ENCODE assay signal across 8 mouse cellular contexts in the genomic region with DNA sequence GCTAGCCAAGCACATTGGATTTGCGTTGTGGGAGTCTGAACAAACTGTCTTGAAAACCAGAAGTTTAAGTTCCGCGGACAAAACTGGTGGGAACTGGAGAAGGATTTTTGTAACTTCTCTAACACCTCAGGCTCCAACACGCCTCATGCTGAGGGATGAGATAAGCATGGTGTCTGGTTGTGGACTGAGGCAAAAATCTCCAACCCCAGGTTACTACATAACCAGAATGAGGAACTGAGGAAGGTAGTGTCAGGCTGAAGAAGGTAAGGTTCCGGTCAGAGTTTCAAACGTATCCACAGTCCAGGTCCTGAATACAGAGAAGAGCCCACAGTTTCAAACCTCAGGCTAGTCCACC. TPM values are rescaled to one million over a fixed set of nuclear protein-coding genes. Genes with fewer than 3 reads are reported as not detected.
DNase-seq lines count a peak whose midpoint lies in the region; ATAC-seq and TF ChIP-seq lines count a peak whose summit lies in the region.

No protein-coding gene starts in this region.

- 26% methylated on average over 6 of the region's 6 CpGs for WGBS in liver, adult 2 months
- 35% methylated on average over 6 of the region's 6 CpGs for WGBS in limb, embryonic 10.5 days
- WGBS in neural tube, embryonic 13.5 days, result 24% methylated on average over 6 of the region's 6 CpGs

- peaks cover 7% of the 10 kb centered on the region for H3K4me1 ChIP-seq in liver, adult 2 months (ENCODE audit: control insufficient read depth, insufficient read depth, low read length)
- peaks cover 8% of the 10 kb centered on the region for H3K4me1 ChIP-seq in embryonic fibroblast, embryonic 13.5 days (ENCODE audit: control insufficient read depth, insufficient read depth, low read length)
- peaks cover 11% of the 10 kb centered on the region for H3K4me1 ChIP-seq in limb, embryonic 10.5 days
- H3K4me1 ChIP-seq in neural tube, embryonic 13.5 days (replicated peaks), result peaks cover 23% of the 10 kb centered on the region

- no peak; the same call in 1 of the 2 replicates for ATAC-seq in neural tube, embryonic 13.5 days (ENCODE audit: low read depth)

- peak overlapping the region; percentile 26; the same call in 1 of the 2 replicates for H3K9ac ChIP-seq in liver, adult 2 months (ENCODE audit: low read depth, low read length)
- no peak overlapping the region for H3K9ac ChIP-seq in neural tube, embryonic 13.5 days

- no peak for TF ChIP-seq POLR2A in liver, adult 2 months (IDR thresholded peaks at IDR 0.05; ENCODE audit: extremely low read depth, insufficient read depth, low read length)
- TF ChIP-seq POLR2A in embryonic fibroblast, embryonic 13.5 days (IDR thresholded peaks at IDR 0.05; ENCODE audit: low read depth, low read length), result no peak

- H3K36me3 ChIP-seq in liver, adult 2 months (ENCODE audit: control insufficient read depth, insufficient read depth, low read length), result no peaks in the 10 kb centered on the region
- no peaks in the 10 kb centered on the region for H3K36me3 ChIP-seq in limb, embryonic 10.5 days
- no peaks in the 10 kb centered on the region for H3K36me3 ChIP-seq in neural tube, embryonic 13.5 days

- H3K79me2 ChIP-seq in liver, adult 2 months (ENCODE audit: control insufficient read depth, insufficient read depth, low read length), result peaks cover 11% of the 10 kb centered on the region; the same call in 1 of the 2 replicates

- H3K27ac ChIP-seq in liver, adult 2 months (replicated peaks; ENCODE audit: insufficient read depth, low read depth, low read length), result peak overlapping the region; percentile 32
- peak overlapping the region; percentile 28; the same call in 1 of the 2 replicates for H3K27ac ChIP-seq in embryonic fibroblast, embryonic 13.5 days (ENCODE audit: insufficient read depth, low read length)
- no peak overlapping the region for H3K27ac ChIP-seq in limb, embryonic 10.5 days
- H3K27ac ChIP-seq in neural tube, embryonic 13.5 days (replicated peaks), result no peak overlapping the region

- peak overlapping the region; percentile 85 for H3K4me2 ChIP-seq in neural tube, embryonic 13.5 days

- no peak for TF ChIP-seq CTCF in liver, adult 2 months (IDR thresholded peaks at IDR 0.05; ENCODE audit: low read depth, low read length)
- no peak for TF ChIP-seq CTCF in embryonic fibroblast, embryonic 13.5 days (IDR thresholded peaks at IDR 0.05; ENCODE audit: borderline replicate concordance, insufficient read depth, low read length)

- H3K4me3 ChIP-seq in liver, adult 2 months (ENCODE audit: insufficient read depth, low read depth, low read length), result peak overlapping the region; percentile 32; the same call in 1 of the 2 replicates
- no peak overlapping the region; the same call in 1 of the 2 replicates for H3K4me3 ChIP-seq in embryonic fibroblast, embryonic 13.5 days (ENCODE audit: insufficient read depth, low read length)
- peak overlapping the region; percentile 71 for H3K4me3 ChIP-seq in limb, embryonic 10.5 days
- H3K4me3 ChIP-seq in neural tube, embryonic 13.5 days, result peak overlapping the region; percentile 75

- no peaks in the 10 kb centered on the region for H3K9me3 ChIP-seq in limb, embryonic 10.5 days (replicated peaks)
- no peaks in the 10 kb centered on the region for H3K9me3 ChIP-seq in neural tube, embryonic 13.5 days

- DNase-seq in liver, adult 2 months (ENCODE audit: extremely low read depth, low read depth, low spot score), result no peak
- DNase-seq in liver, result no peak
- DNase-seq in limb, embryonic 10.5 days (ENCODE audit: low spot score), result no peak
- DNase-seq in right cerebral cortex, postnatal 36 days (ENCODE audit: low spot score in 2 of 2), result no peak
- DNase-seq in urinary bladder, postnatal 25 days (ENCODE audit: low spot score), result no peak
- no peak for DNase-seq in urinary bladder, postnatal 36 days (ENCODE audit: low spot score in 2 of 2)

- H3K27me3 ChIP-seq in liver, adult 2 months (ENCODE audit: control insufficient read depth, insufficient read depth, low read length), result no peaks in the 10 kb centered on the region
- no peaks in the 10 kb centered on the region for H3K27me3 ChIP-seq in limb, embryonic 10.5 days (ENCODE audit: low read depth, poor library complexity, severe bottlenecking)
- H3K27me3 ChIP-seq in neural tube, embryonic 13.5 days, result 0 out of 2 replicates have a peak, but pooled peaks cover 5% of the 10 kb centered on the region

RNA-seq across cellular contexts. Expression of gene Ifngr1, which starts 0.5 kb away (rescaled TPM):
- total RNA-seq in liver, adult 2 months (2014; rRNA removed), result 16.8 and 18.6 TPM in 2 replicates
- polyA plus RNA-seq in liver, adult 2 months (2012; rRNA removed), result 7.1 and 9.0 TPM in 2 replicates
- 40.4 and 44.0 TPM in 2 replicates for polyA plus RNA-seq in embryonic fibroblast, embryonic 13.5 days (2011; ENCODE audit: insufficient read length, low read depth, missing spikeins)
- 28.1 and 34.6 TPM in 2 replicates for polyA plus RNA-seq in limb, embryonic 10.5 days (2016; fragmentation: Nextera tagmentation; extraction: Ambion mirVana)
- 23.9 and 27.1 TPM in 2 replicates for polyA plus RNA-seq in neural tube, embryonic 13.5 days (2015; fragmentation: Nextera tagmentation; extraction: Ambion mirVana)

RNA-seq across cellular contexts. Expression of gene Il22ra2, which starts 30.5 kb away (rescaled TPM):
- total RNA-seq in liver, adult 2 months (2014; rRNA removed), result not detected in 2 replicates
- not detected in 2 replicates for polyA plus RNA-seq in liver, adult 2 months (2012; rRNA removed)
- polyA plus RNA-seq in embryonic fibroblast, embryonic 13.5 days (2011; ENCODE audit: insufficient read length, low read depth, missing spikeins), result not detected in 2 replicates
- not detected in 2 replicates for polyA plus RNA-seq in limb, embryonic 10.5 days (2016; fragmentation: Nextera tagmentation; extraction: Ambion mirVana)
- polyA plus RNA-seq in neural tube, embryonic 13.5 days (2015; fragmentation: Nextera tagmentation; extraction: Ambion mirVana), result not detected in 2 replicates

Comparison
In these comparisons a context has a peak if more than half of its experiments do, and no peak if none do; other contexts are left out.
1. H3K27ac ChIP-seq: peak in liver, adult 2 months (single experiment) and embryonic fibroblast, embryonic 13.5 days (single experiment); none in limb, embryonic 10.5 days (single experiment) and neural tube, embryonic 13.5 days (single experiment).